Mouse (Mus musculus) retina, postnatal 1 day (tissue): ENCODE data around the gene Slc16a2.
"Not testable (repeated sequence)": the region's sequence is repeated elsewhere in the genome, so short reads cannot be mapped to it uniquely, and the experiment has no call there.

Source experiments
- DNase-seq: peaks from one replicate; pipeline ENCODE4 v3.0.0-alpha.2; 2012

The Slc16a2 gene

GRCm38 (mm10) chrX:103733091-103733490 lies 88.7 kb downstream of the Slc16a2 start:
- no peak for DNase-seq

- DNase-seq, result no peak
Observed at GRCm38 (mm10) chrX:103732033-103732703, 89.6 kb downstream of the Slc16a2 start.

- DNase-seq, result no peak
Observed at GRCm38 (mm10) chrX:103722437-103722836, 99.3 kb downstream of the Slc16a2 start.

GRCm38 (mm10) chrX:103719618-103720185 lies 102.1 kb downstream of the Slc16a2 start:
- no peak for DNase-seq

- no peak for DNase-seq
Observed at GRCm38 (mm10) chrX:103712922-103713321, 108.9 kb downstream of the Slc16a2 start.

GRCm38 (mm10) chrX:103709671-103710070 lies 112.1 kb downstream of the Slc16a2 start:
- DNase-seq, result no peak

GRCm38 (mm10) chrX:103708592-103708991 lies 113.2 kb downstream of the Slc16a2 start:
- no peak for DNase-seq

GRCm38 (mm10) chrX:103704611-103705010 lies 117.2 kb downstream of the Slc16a2 start:
- no peak for DNase-seq

GRCm38 (mm10) chrX:103704024-103704423 lies 117.8 kb downstream of the Slc16a2 start:
- DNase-seq, result peak; percentile 80

- DNase-seq, result peak; percentile 94
Observed at GRCm38 (mm10) chrX:103697796-103698195, 124.0 kb downstream of the Slc16a2 start.

GRCm38 (mm10) chrX:103696081-103696519 lies 125.7 kb downstream of the Slc16a2 start:
- DNase-seq, result peak; percentile 77

- peak; percentile 88 for DNase-seq
Observed at GRCm38 (mm10) chrX:103695165-103695996, 126.4 kb downstream of the Slc16a2 start.

- DNase-seq, result no peak
Observed at GRCm38 (mm10) chrX:103694787-103695164, 127.0 kb downstream of the Slc16a2 start.

- DNase-seq, result no peak
Observed at GRCm38 (mm10) chrX:103694381-103694780, 127.4 kb downstream of the Slc16a2 start.

- no peak for DNase-seq
Observed at GRCm38 (mm10) chrX:103692916-103693315, 128.9 kb downstream of the Slc16a2 start.

GRCm38 (mm10) chrX:103688551-103688950 lies 133.2 kb downstream of the Slc16a2 start:
- no peak for DNase-seq

- DNase-seq, result peak; percentile 39
Observed at GRCm38 (mm10) chrX:103674674-103675073, 147.1 kb downstream of the Slc16a2 start.

- no peak for DNase-seq
Observed at GRCm38 (mm10) chrX:103673761-103674160, 148.0 kb downstream of the Slc16a2 start.

- no peak for DNase-seq
Observed at GRCm38 (mm10) chrX:103670245-103670644, 151.5 kb downstream of the Slc16a2 start.

GRCm38 (mm10) chrX:103664445-103664844 lies 157.3 kb downstream of the Slc16a2 start:
- DNase-seq, result not testable (repeated sequence)

- peak; percentile 4 for DNase-seq
Observed at GRCm38 (mm10) chrX:103658985-103659384, 162.8 kb downstream of the Slc16a2 start.

GRCm38 (mm10) chrX:103653021-103653420 lies 168.8 kb downstream of the Slc16a2 start:
- no peak for DNase-seq

- no peak for DNase-seq
Observed at GRCm38 (mm10) chrX:103652048-103652447, 169.7 kb downstream of the Slc16a2 start.
